Mouse (Mus musculus) stomach, postnatal 0 days (tissue): Measurements from ENCODE around the gene Hist1h4a.

Source experiments
- CTCF ChIP-seq: IDR thresholded peaks from 2 replicates; pipeline ENCODE4 v1.5.1; 2016; ENCODE audit warnings: antibody characterized with exemption, low read depth, mild to moderate bottlenecking, moderate library complexity
- EP300 ChIP-seq: optimal IDR thresholded peaks from 2 replicates; pipeline ENCODE3; 2016; ENCODE audit warnings: antibody characterized with exemption

DNA sequence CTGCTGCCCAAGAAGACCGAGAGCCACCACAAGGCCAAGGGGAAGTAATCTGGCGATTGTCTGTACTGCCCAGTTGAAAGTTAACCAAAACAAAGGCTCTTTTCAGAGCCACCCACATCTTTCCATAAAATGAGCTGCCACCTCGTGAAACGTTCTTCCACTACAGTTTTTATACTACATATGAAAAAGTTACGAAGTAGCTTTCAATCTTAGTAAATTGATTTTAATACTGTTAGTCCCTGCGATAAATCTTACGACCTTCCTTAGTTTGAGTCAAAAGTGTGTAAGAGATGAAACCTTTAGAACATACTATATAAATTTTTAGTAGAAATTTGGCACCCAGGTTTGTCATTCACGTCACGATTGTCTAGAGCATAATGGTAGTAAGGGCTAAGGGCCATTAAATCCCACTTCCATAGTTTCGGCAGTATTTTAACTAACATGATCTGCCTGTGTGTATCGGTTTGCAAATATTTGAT is 9.5 kb downstream of the Hist1h4a start:
- TF ChIP-seq EP300 (no peak), CTCF (no peak; the same call in 1 of the 2 replicates)
